Mouse (Mus musculus): ENCODE data around the gene Akna. TPM values are rescaled to one million over a fixed set of nuclear protein-coding genes. Genes with fewer than 3 reads are reported as not detected.

Akna gene
- 6.0 and 10.6 TPM in 2 replicates for polyA plus RNA-seq (2012; rRNA removed; ENCODE audit: low replicate concordance)

GRCm38 (mm10) chr4:63403040-63403959 lies at the start of gene Akna:
TSS of gene Akna (minus strand) at chr4:63403354.

GRCm38 (mm10) chr4:63362150-63362549 lies 41.0 kb downstream of the Akna start, which contains the start of gene Orm2:
TSS of gene Orm2 (plus strand) at chr4:63362449.

GRCm38 (mm10) chr4:63355877-63356665 lies 47.1 kb downstream of the Akna start, which contains the start of gene Orm3:
TSS of gene Orm3 (plus strand) at chr4:63356162.

GRCm38 (mm10) chr4:63344295-63344694 lies 58.9 kb downstream of the Akna start, which contains the start of gene Orm1:
TSS of gene Orm1 (plus strand) at chr4:63344560.

Other genes with a start within 250 kb of the Akna start
- 1.9 and 6.2 TPM in 2 replicates for gene Ambp, start 248.6 kb downstream of the Akna start, polyA plus RNA-seq (2012; rRNA removed; ENCODE audit: low replicate concordance)
- gene Kif12, start 231.2 kb downstream of the Akna start, polyA plus RNA-seq (2012; rRNA removed; ENCODE audit: low replicate concordance): 5.1 and 13.5 TPM in 2 replicates
- gene Col27a1, start 189.3 kb downstream of the Akna start, polyA plus RNA-seq (2012; rRNA removed; ENCODE audit: low replicate concordance): 4.4 and 7.8 TPM in 2 replicates
- 0.13 and 0.50 TPM in 2 replicates for gene Orm1, start 58.8 kb downstream of the Akna start, polyA plus RNA-seq (2012; rRNA removed; ENCODE audit: low replicate concordance)
- gene Orm3, start 47.2 kb downstream of the Akna start, polyA plus RNA-seq (2012; rRNA removed; ENCODE audit: low replicate concordance): not detected in 2 replicates
- not detected in 2 replicates for gene Orm2, start 40.9 kb downstream of the Akna start, polyA plus RNA-seq (2012; rRNA removed; ENCODE audit: low replicate concordance)
- gene Whrn, start 92.6 kb upstream of the Akna start, polyA plus RNA-seq (2012; rRNA removed; ENCODE audit: low replicate concordance): 16.1 and 30.1 TPM in 2 replicates
- 12.3 and 12.4 TPM in 2 replicates for gene Atp6v1g1, start 141.4 kb upstream of the Akna start, polyA plus RNA-seq (2012; rRNA removed; ENCODE audit: low replicate concordance)
- gene Tmem268, start 155.4 kb upstream of the Akna start, polyA plus RNA-seq (2012; rRNA removed; ENCODE audit: low replicate concordance): 5.7 and 7.8 TPM in 2 replicates
- not detected in 2 replicates for gene Gm11213, start 201.9 kb upstream of the Akna start, polyA plus RNA-seq (2012; rRNA removed; ENCODE audit: low replicate concordance)
- gene Tex48, start 219.1 kb upstream of the Akna start, polyA plus RNA-seq (2012; rRNA removed; ENCODE audit: low replicate concordance): not detected in 2 replicates

All from duodenum, adult 2 months (tissue).